ENCODE assay signal across 13 mouse cellular contexts in the genomic region with DNA sequence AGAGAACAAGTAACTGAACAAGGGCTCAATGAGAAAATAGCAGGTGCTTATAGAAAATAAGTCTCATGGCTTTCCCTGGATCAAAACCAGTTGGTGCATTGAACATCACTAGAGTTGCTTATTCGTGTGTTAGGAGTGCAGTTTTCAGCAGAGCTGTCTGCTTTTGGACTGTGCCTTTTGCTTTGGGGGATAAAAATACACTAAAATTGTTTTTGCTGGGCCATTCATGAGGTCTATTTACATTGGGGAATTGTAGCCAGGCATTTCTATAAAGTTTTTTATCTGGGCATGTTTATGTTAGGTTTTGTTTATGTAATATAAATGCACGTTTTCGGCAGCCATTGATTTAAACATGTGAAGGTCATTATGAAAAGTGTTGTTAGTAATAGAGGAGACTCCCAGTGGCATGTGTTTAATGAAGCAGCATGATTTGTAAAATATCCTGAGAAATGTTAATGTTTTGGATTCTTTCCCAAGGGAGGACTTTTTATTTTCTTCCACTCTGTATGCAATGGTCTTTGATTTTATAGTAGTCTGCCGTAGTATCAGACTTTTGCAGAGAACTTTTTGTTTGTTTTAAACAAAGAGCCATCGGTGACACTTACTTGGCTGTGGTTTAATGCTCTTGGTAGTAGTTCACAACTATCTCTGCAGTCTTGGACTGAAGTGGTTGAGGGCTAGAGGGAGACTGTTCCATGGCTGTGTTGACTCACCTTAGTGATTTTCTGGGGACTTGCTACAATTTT.
DNase-seq lines count a peak whose midpoint lies in the region; ATAC-seq lines count a peak whose summit lies in the region.
"Had no signal": no experiment of that assay in that cellular context is flagged by ENCODE, and none has a peak within 500 bp of the region (broad histone marks: within the 10 kb centered on the region; RNA-seq: fewer than 3 reads in every experiment).

No protein-coding gene starts in this region.

- H3K27me3 ChIP-seq in heart, embryonic 16.5 days (ENCODE audit: control insufficient read depth, insufficient read depth, low read length): no peaks in the 10 kb centered on the region
- no peaks in the 10 kb centered on the region for H3K27me3 ChIP-seq in lung, embryonic 15.5 days
- no peaks in the 10 kb centered on the region for H3K27me3 ChIP-seq in embryonic facial prominence, embryonic 15.5 days
- no peaks in the 10 kb centered on the region for H3K27me3 ChIP-seq in stomach, embryonic 14.5 days (ENCODE audit: control insufficient read depth, insufficient read depth, low read length)
- H3K27me3 ChIP-seq: neural tube, embryonic 13.5 days had no signal

- no peaks in the 10 kb centered on the region for H3K36me3 ChIP-seq in heart, embryonic 16.5 days (ENCODE audit: control insufficient read depth, insufficient read depth)
- no peaks in the 10 kb centered on the region for H3K36me3 ChIP-seq in lung, embryonic 15.5 days
- H3K36me3 ChIP-seq in embryonic facial prominence, embryonic 15.5 days: no peaks in the 10 kb centered on the region
- no peaks in the 10 kb centered on the region for H3K36me3 ChIP-seq in stomach, embryonic 14.5 days (ENCODE audit: control insufficient read depth, insufficient read depth, low read length)
- H3K36me3 ChIP-seq: neural tube, embryonic 13.5 days had no signal

- DNase-seq in heart, postnatal 10 days: no peak
- DNase-seq in lung, postnatal 25 days (ENCODE audit: low spot score): no peak
- no peak for DNase-seq in layer of hippocampus, postnatal 25 days (ENCODE audit: extremely low spot score in 1 of 2, low spot score in 1 of 2)
- DNase-seq: adrenal gland, postnatal 25 days; cerebellum, adult 18-20 months; gastrocnemius, postnatal 10 days; right cerebral cortex, postnatal 14 days had no signal

- no peak for ATAC-seq in heart, embryonic 16.5 days (replicated peaks; ENCODE audit: extremely low read depth, insufficient read depth, low FRiP score)
- peak; percentile 69; the same call in 1 of the 2 replicates for ATAC-seq in lung, embryonic 15.5 days (ENCODE audit: borderline replicate concordance, extremely low read depth, low FRiP score, low TSS enrichment)
- no peak for ATAC-seq in embryonic facial prominence, embryonic 15.5 days (ENCODE audit: insufficient number of reproducible peaks, low FRiP score, low TSS enrichment, low read depth)
- ATAC-seq in stomach, embryonic 14.5 days (ENCODE audit: insufficient number of reproducible peaks, insufficient read depth, low FRiP score, low read depth): peak; percentile 39; the same call in 1 of the 2 replicates
- ATAC-seq in megakaryocyte progenitor cell, adult 5-6 weeks (replicated peaks; ENCODE audit: poor library complexity): no peak

- intact Hi-C loops in heart, postnatal 10 days (cut with DNase I): loop anchor here (2.0 kb wide), 1 partner anchor 131 kb away; no protein-coding TSS in a partner anchor

- peak overlapping the region; percentile 79 for H3K27ac ChIP-seq in heart, embryonic 16.5 days (ENCODE audit: low read length)
- H3K27ac ChIP-seq in lung, embryonic 15.5 days: peak overlapping the region; percentile 90
- peak overlapping the region; percentile 93 for H3K27ac ChIP-seq in embryonic facial prominence, embryonic 15.5 days (replicated peaks)
- peak overlapping the region; percentile 94 for H3K27ac ChIP-seq in stomach, embryonic 14.5 days (ENCODE audit: low read length)

- no peak overlapping the region for H3K4me2 ChIP-seq in heart, embryonic 16.5 days (ENCODE audit: low read depth, low read length)
- H3K4me2 ChIP-seq in lung, embryonic 15.5 days: no peak overlapping the region
- H3K4me2 ChIP-seq in embryonic facial prominence, embryonic 15.5 days (replicated peaks): no peak overlapping the region
- no peak overlapping the region for H3K4me2 ChIP-seq in stomach, embryonic 14.5 days (replicated peaks; ENCODE audit: low read depth, low read length)
- H3K4me2 ChIP-seq: neural tube, embryonic 13.5 days had no signal

- peaks cover 2% of the 10 kb centered on the region; the same call in 1 of the 2 replicates for H3K9me3 ChIP-seq in heart, embryonic 16.5 days (replicated peaks; ENCODE audit: control insufficient read depth, low read length)
- H3K9me3 ChIP-seq in lung, embryonic 15.5 days: no peaks in the 10 kb centered on the region
- no peaks in the 10 kb centered on the region for H3K9me3 ChIP-seq in embryonic facial prominence, embryonic 15.5 days (replicated peaks)
- H3K9me3 ChIP-seq in stomach, embryonic 14.5 days (ENCODE audit: control insufficient read depth, low read depth, low read length): no peaks in the 10 kb centered on the region
- H3K9me3 ChIP-seq: neural tube, embryonic 13.5 days had no signal

- WGBS in heart, embryonic 16.5 days: 61% methylated on average over 5 of the region's 5 CpGs
- WGBS in lung, embryonic 15.5 days: 28% methylated on average over 5 of the region's 5 CpGs
- 37% methylated on average over 5 of the region's 5 CpGs for WGBS in embryonic facial prominence, embryonic 15.5 days
- 27% methylated on average over 5 of the region's 5 CpGs for WGBS in stomach, embryonic 14.5 days

- H3K9ac ChIP-seq in heart, embryonic 16.5 days (ENCODE audit: low read length): no peak overlapping the region
- no peak overlapping the region for H3K9ac ChIP-seq in lung, embryonic 15.5 days
- no peak overlapping the region for H3K9ac ChIP-seq in embryonic facial prominence, embryonic 15.5 days
- no peak overlapping the region for H3K9ac ChIP-seq in stomach, embryonic 14.5 days (replicated peaks; ENCODE audit: low read depth, low read length)
- H3K9ac ChIP-seq: neural tube, embryonic 13.5 days had no signal

- H3K4me3 ChIP-seq in heart, embryonic 16.5 days (ENCODE audit: low read length): no peak overlapping the region
- no peak overlapping the region for H3K4me3 ChIP-seq in lung, embryonic 15.5 days
- no peak overlapping the region for H3K4me3 ChIP-seq in embryonic facial prominence, embryonic 15.5 days (replicated peaks)
- no peak overlapping the region for H3K4me3 ChIP-seq in stomach, embryonic 14.5 days (ENCODE audit: low read depth, low read length)
- H3K4me3 ChIP-seq: neural tube, embryonic 13.5 days had no signal

- H3K4me1 ChIP-seq in heart, embryonic 16.5 days (ENCODE audit: control insufficient read depth, insufficient read depth, low read length): peaks cover 39% of the 10 kb centered on the region
- H3K4me1 ChIP-seq in lung, embryonic 15.5 days: peaks cover 73% of the 10 kb centered on the region
- H3K4me1 ChIP-seq in embryonic facial prominence, embryonic 15.5 days: peaks cover 48% of the 10 kb centered on the region
- H3K4me1 ChIP-seq in stomach, embryonic 14.5 days (ENCODE audit: control insufficient read depth, insufficient read depth, low read length): peaks cover 32% of the 10 kb centered on the region

Comparison
In these comparisons a context has a peak if more than half of its experiments do, and no peak if none do; other contexts are left out.
1. ATAC-seq: peak in lung, embryonic 15.5 days (single experiment) and stomach, embryonic 14.5 days (single experiment); none in heart, embryonic 16.5 days (single experiment), embryonic facial prominence, embryonic 15.5 days (single experiment) and megakaryocyte progenitor cell, adult 5-6 weeks (single experiment).
2. Peak in every context shown above with its lines, with median percentiles within 50 percentile points of each other: H3K27ac ChIP-seq.